Mouse (Mus musculus): ENCODE data around the gene Lrrc75a.

Gene Lrrc75a

DNA sequence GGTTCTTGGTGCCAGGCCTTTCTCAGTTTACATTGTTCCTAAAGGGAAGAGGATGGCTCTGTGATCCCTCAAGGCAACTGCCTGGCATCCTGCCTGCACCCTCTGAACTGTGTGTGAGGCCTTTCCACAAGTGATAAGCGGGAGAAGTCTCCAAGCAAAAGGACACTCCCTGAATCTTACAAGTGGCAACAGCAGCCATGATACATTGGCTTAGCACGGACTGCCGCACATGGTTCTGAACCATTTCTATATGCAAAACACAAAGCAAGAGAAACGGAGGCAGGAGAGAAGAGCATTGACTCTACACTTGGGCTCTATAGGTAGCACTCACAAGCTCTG lies 3.0 kb downstream of the Lrrc75a start:
- no peak for DNase-seq (ENCODE audit: low spot score)

DNA sequence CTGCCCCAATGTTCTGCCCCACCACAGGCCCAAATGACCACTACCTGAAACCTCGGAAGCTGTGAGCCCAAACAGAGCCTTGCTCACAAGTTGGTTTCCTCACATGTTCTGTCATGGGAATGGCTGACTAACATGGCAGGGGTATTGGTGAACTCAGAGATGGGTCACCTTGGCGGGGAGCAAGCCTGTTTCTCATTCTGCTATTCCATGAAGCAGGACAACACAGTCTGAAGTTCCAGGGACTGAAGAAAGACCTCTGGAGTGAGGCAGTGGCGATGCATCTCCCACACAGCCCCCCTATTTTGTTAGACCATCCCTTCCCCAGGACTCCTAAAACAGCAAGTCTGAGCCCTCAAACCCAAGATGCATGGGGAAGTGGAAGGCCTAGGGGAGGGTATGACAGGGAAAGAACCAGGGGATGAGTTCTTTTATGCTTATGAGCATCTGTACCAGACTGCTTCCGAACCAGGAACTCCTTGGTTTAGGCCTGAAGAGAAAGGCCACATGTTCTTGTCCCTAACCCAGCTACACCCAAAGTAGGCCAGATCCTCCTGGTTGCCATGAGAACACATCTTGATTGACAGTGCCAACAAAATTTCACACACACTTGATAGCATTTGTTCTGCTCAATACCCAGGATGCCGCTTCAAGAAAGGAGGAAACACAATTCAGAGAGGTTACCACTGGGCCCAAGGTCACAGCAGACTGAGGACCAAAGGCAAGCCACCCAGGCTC lies 3.6 kb downstream of the Lrrc75a start:
- no peak for DNase-seq (ENCODE audit: low spot score)

DNA sequence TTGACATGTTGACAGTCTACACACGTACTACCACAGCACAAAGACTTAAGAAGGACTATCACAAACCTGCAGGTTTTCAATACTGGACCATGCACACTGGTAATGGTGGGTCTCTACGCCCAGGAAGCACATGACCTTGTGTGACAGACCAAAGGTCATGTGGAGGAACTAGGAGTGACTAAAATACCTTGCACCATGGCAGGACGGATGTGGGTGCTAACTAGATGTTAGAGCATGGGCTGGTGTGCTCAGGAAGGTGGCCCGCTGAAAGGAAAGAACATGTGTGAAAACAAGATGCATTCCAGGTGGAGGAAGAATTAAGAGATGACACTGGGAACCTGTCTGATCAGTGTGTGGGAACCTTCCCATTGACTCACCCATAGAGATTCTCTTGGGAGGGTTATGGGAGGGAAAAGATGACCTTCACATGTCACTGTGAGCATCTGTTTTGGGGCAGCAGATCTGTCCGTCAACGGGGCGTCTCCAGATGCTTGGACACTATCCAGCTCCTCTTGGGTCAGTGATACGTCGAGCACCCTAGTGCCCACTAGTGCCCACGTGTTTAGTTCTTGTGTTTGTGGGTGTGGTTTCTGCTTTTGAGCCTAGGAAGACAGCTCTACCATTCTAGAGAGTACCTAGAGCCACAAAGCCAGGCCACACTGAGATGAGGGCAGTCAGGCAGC lies 4.5 kb downstream of the Lrrc75a start:
- DNase-seq (ENCODE audit: low spot score): no peak

DNA sequence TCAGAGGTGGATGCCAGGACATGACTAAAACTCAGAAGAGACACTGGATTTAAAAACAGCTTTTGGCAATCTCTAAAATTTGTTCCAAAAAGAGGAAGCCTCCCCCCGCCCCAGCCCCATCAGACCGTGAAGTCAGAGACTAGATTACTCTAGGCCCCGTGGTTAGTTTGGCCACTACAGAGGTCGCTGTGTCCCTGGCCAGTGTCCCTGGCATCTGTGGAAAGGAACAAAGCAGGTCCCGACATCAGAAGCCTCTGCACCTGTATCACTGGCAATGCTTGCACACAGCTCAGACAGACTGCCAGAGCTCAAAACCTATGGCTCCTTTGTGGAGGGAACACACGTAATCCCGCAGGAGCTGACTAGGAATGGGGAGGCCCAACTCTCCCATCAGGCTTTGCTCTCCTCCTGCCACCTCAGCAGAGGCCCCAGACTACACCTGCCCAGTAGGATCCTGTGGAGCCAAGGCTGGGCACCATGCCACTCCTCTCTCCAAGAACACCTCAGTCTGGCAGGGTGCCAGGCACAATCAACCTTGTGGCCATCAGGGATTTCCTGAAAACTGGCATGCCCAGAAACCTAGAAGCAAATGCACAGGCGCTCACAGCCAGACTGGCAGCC lies 5.2 kb downstream of the Lrrc75a start:
- DNase-seq (ENCODE audit: low spot score): no peak

DNA sequence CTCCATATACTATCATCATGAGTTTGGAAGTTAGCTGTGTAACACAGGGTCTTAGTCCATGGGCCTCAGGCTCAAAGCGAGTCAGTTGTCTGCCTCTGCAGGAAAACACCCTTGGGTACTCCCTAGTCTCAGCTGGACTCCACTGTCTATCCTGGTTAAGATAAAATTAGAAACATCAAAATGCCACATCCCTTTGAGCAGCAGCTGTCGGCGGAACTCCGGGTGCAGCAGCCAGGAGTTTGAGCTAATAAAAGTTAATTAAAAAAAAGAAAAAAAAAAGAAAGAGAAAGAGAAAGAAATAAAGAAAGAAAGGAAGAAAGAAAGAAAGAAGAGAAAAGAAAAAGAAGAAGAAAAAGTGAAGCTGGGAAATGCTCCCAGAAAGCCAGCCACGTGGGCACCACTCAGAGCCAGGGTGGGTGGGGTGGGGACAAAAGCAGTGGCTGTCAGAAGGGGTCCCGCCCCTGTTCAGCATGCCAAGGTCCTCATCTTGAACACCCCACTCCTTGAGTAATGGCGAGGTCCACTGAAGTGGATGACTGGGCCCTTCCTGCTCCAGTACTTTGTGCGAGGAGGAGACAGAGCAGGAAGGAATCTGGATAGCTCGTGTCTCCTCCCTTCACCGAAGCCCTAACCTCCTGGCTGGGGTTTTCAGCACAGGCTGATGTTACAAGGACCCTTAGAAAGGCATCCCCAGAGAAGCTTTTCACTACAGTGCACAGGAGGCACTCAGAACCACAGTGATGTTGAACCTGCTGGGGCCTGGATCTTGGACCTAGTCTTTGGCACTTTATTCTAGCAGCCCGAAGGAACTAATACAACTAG lies 6.1 kb downstream of the Lrrc75a start:
- no peak for DNase-seq (ENCODE audit: low spot score)

GRCm38 (mm10) chr11:62640378-62640777 lies 7.9 kb downstream of the Lrrc75a start:
- DNase-seq (ENCODE audit: low spot score): no peak

DNA sequence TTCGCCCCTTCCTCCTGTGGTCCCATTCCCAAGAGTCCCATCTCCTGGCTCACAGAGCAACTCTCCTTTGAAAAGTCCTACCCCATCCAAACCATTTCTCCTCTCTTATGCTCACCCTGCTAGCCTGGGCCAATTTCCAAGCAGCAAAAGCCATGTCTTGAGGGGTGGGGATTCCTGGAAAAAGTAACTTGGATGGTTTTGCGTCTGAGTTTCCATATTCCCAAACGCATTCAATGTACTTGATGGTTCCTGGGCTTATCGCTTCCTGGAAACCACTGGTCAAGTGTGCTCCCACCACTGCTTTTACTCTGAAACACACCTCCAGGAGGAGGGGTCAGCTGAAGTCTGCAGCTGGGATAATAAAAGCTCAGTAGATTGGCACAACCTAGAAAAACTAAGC lies 9.9 kb downstream of the Lrrc75a start:
- no peak for DNase-seq (ENCODE audit: low spot score)

GRCm38 (mm10) chr11:62637806-62638205 lies 10.5 kb downstream of the Lrrc75a start:
- DNase-seq (ENCODE audit: low spot score): no peak

DNA sequence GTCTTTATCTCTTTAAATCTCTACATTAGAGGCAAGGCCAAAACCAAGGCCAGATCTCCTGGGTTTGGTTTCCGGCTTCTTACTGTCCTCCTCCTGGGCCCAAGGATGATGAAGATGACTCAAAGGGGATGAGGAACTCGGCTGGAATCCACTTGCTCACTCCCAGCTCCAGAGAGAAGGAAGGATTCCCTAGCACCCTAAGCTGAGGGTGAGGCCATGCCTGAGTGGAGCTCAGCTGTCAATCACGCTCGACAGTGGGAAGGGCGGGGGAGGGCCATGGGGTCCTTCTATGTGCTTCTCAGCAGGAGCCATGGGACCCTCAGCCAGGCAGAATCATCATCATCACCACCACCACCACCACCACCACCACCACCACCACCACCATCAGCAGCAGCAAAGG lies 10.9 kb downstream of the Lrrc75a start:
- DNase-seq (ENCODE audit: low spot score): no peak

GRCm38 (mm10) chr11:62636840-62637221 lies 11.5 kb downstream of the Lrrc75a start:
- DNase-seq (ENCODE audit: low spot score): no peak

DNA sequence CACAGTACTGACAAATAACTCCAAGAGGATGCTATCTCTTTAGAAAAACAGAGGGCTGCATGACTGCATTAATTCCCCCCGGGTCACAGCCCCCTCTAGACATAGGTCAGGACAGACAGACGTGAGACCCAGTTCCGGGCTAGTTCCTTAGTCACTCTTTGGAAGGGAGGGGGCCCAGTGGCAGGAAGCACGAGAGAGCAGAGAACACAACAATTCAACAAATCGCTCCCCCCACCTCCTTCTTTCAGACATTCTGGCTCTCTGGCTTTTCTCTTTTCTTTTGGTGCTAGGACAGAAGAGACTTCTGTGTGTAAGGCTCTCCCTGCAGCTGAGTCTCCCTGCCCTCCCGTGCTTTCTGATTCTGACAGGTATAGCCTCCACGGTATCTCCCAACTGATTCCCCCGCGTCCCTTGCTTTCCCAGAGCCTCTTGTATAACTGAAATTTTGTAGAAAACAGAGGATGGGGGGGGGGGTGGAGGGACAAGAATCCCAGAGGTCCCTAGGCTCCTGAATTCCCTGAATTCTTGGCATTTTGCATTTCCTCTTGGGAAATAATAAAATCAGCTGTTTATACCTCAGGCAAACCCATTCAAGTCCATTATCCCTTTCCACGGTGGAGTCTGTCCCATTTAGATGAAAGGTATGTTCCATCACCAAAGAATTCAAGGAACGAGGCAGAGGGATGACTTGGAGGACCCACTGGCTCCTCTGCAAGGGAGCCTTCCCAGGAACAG lies 12.1 kb downstream of the Lrrc75a start:
- no peak for DNase-seq (ENCODE audit: low spot score)

- no peak for DNase-seq (ENCODE audit: low spot score)
Measured at GRCm38 (mm10) chr11:62635406-62635805, 12.9 kb downstream of the Lrrc75a start.

DNA sequence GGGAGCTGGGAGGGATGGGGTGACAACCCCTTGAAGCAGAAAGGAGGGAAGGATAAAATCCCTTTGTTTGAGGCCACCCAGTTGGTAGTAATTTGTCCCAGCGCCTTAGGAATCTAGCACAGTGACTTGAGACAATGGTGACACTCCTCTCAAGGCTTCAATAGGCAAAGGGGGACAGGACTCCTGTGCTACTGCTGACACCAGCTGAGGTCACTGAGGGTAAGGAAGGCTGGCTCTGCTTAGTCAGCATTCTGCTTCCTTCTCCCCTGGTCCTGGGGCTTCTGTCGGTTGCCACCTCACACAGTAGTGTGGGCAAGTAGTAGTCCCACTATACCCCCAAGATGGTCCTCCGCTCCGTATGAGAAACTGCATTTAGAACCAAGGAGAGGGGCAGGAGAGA lies 17.2 kb downstream of the Lrrc75a start:
- DNase-seq (ENCODE audit: low spot score): peak; percentile 43

GRCm38 (mm10) chr11:62630225-62630821 lies 18.0 kb downstream of the Lrrc75a start:
- peak; percentile 40 for DNase-seq (ENCODE audit: low spot score)

GRCm38 (mm10) chr11:62629352-62630224 lies 18.7 kb downstream of the Lrrc75a start:
- DNase-seq (ENCODE audit: low spot score): peak; percentile 88

GRCm38 (mm10) chr11:62624341-62625291 lies 23.7 kb downstream of the Lrrc75a start:
- peak; percentile 60 for DNase-seq (ENCODE audit: low spot score)

DNA sequence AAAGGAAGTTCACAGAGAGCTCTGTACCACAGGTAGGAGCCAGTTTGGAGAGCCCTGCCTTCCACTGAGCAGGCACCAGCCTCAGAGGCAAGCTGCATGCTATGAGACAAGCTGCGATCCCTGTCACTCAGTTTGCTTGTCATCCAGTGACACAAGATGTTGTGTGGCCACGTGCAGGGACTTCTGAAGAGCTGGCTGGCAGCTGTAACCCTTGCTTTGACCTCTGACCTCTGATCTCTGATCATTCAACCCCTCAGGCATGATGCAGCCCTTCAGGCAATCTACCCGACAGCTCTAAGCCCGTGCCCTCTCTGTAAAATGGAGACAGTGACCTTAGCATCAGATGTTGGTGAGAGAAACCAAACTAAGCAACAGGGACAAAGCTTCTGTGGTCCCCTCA lies 25.5 kb downstream of the Lrrc75a start:
- peak; percentile 52 for DNase-seq (ENCODE audit: low spot score)

GRCm38 (mm10) chr11:62621586-62622283 lies 26.6 kb downstream of the Lrrc75a start:
- no peak for DNase-seq (ENCODE audit: low spot score)

DNA sequence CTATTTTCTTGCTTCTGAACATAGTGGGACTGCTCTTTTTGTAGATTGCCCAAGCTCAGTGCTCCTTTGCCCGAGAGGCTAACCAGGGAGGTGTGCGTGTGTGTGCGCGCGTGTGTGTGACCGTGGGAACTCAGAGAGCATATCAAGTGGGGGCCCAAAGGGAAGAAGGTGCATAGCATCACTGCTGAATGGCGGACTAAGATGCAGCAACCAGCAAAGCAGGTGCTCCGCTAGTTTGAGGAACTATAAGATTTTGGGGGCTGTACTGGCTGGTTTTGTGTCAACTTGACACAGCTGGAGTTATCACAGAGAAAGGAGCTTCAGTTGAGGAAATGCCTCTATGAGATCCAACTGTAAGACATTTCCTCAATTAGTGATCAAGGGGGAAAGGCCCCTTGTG lies 27.2 kb downstream of the Lrrc75a start:
- DNase-seq (ENCODE audit: low spot score): no peak
